Mouse (Mus musculus) urinary bladder, postnatal 14 days (tissue): ENCODE data around the gene Igsf21.

ENCODE experiments used
- DNase-seq: peaks from one replicate; pipeline ENCODE4 v3.0.0; 2021; ENCODE audit warnings: low spot score

The Igsf21 gene

DNA sequence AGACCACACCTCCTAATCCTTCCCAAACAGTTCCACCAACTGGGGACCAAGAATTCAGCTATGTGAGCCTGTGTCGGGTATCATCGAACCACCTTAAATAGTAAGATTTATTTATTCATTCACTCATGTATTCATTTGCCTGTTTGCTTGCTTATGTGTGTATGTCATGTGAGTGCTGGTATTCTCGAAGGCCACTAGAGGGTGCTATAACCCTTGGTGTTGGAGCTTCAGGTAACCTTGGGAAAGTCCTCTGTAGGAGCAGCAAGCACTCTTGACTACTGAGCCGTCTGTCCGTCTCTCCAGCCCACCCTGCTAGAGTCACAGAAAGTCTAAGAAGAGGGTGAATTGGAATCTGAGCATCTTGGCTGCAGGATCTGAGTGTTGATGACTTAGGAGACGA, 103.4 kb downstream of the Igsf21 start:
- no peak for DNase-seq

DNA sequence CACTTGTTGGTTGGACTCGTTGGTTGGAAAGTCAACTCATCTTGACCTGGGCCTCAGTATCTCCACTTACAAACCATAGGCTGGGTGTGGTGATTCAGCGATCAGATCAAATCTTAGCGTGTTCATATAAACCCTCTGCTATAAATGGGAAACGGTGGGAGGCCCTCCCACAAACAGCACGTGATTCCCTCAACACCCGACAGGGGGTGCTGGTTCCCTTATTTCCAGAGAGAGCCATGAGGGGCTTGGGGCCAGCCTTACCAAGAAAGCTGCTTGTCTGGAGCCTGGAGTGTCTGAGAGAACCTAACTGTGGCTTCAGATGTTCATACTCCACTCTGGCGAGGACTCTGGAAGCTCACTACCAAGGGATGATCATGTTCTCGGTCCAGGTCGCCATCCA, 106.1 kb downstream of the Igsf21 start:
- no peak for DNase-seq

DNA sequence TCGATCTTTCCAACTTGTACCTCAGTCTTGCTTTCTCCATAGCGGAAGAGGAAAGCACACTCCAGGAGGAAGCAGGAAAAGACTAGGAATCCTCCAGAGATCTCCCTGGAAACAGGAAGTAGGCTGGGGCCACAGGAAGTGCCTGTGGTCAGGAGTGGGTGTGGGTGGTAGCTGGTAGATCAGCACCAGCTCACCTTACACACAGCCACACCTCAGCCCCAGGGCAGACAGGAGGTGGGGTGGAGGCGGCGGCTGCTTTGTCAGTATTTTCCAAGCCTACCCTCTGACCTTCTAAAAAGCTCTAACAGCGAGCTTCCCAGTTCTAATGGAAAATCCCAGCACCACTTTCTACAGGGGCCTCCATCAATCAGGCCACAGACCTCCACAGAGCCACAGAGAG, 107.7 kb downstream of the Igsf21 start:
- DNase-seq, result no peak

DNA sequence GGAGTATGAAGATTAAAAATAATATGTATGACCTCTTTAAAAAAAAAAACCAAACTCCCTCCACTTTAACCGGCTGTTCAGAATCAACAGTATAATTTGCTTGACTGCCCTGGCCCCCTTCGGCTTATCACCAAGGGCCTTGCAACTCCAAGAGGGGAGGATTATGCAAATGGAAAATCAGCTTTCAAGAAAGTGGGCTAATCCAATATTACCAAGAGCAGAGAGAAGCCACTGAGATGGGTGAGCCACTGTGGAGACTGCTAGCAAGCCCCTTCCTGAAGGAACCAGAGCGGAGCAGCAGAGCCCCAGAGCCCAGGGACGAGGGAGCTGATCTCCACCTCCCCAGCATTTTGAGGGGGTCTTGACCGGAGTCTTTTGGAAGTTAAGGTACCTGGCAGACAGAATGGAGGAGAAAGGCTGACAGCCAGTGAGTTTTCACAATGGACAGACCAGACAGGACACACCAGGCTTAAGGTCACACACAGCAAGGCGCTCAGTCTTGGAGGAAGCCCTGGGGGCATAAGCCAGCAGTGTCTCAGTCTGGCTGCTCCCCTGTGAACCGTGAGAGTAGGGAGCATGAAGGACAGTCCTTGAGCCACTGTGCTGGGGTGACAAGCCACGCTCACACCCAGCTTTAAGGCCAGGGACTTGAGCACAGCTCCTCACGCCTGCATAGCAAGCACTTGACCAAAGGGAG, 114.8 kb downstream of the Igsf21 start:
- no peak for DNase-seq

DNA sequence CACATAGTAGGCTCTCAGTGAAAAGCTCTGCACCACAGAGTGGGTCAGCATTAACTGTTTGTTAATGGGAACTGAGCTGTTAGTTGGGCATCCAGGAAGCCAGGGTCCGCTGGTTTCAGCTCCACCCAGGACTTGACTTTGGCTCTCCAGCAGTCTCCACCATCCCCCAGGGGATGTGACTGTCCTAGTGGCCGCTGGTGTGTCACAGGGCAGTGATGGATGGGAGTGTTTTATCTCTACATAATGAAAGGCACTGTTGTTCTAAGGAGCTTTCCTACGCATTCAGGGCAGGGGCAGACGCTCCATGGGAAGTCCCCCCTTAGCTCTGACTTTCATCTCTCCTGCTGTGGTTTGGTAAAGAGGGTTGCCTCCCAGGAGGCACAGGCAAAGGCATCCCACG, 115.4 kb downstream of the Igsf21 start:
- DNase-seq, result no peak

DNA sequence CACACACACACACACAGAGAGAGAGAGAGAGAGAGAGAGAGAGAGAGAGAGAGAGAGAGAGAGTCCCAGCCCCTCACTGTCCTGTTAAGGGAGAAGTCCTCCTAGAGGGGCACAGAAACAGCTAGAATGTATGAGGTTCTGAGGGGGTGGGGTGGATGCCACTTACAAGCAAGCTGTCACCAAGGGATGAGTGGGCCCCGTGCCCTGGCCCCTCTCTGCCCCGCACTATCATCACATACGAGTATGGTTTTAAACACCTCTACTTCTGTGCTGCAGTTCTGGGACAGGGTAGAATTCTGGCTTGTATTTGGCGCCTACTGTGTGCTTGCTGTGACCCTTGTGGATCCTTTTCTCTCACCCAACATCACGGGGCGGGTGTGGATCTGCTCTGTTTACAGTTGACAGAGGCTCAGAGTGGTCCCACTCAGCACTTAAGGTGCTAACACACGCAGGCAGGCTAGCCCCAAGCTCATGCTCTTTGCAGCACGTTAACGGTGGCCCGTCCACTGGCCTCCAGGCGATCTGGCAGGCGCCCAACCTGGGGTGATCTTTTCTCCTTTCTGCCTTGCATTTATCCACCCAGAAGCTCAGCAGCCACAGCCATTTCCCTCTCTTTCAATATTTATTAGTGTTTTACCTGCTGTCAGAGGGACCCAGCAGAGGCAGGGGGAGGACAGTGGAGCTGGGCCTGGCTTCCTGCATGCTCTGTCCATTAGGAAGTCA, 116.9 kb downstream of the Igsf21 start:
- no peak for DNase-seq

DNA sequence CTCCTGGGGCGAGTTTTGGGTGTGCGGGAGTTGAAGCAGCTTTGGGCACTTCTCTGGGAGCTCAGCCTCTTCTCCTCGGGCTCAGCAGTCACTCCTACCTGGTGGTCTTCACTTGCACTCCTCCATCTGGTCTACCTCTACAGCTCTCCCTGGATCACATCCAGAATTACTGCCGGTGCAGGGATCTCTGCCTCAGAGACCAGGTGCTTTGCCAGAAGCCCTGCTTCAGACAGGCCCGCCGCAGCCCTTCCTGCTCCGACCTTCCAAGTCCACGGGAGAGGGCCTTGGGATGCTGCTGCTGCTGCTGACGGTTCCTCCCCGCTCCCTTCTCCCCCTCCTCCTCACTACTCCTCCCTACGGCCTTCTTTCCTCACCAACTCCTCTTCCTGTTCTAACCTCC, 118.5 kb downstream of the Igsf21 start:
- no peak for DNase-seq

DNA sequence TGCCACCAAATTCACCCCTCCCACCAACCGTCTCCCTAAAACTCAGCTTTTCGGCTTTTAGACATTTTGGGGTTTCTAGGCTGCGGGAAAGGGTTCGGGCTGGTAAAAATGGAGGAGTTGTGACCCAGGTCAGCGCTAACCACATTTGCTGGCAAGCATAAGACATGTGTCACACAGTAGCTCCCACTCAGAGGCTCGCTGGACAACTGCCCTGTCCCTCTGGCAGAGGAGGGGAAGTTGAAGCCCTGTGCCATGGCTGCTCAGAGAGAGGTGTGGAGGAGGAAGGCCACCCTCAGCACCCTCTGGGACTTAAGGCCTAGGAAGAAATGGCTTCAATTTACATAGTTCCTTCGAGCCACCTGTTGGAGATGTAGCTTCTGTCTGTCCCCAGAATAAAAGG, 120.8 kb downstream of the Igsf21 start:
- DNase-seq, result no peak

DNA sequence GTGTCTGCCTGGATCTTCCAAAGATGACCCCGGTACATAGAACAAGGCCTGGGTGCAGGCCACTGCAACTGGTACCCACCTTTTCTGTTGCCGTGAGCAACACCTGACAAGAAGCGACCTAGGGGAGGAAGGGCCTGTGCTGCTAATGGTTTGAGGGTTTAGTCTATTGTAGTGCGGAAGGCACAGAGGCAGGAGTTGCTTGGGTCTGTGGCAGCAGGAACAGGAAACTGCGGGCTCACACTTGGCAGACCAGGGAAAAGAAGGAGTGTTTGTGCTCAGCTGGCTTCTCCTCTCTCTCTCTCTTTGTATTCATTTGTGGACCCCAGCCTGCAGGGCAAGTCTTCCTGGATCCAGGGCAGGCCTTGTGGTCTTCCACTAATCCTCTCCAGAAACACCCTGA, 124.0 kb downstream of the Igsf21 start:
- no peak for DNase-seq

DNA sequence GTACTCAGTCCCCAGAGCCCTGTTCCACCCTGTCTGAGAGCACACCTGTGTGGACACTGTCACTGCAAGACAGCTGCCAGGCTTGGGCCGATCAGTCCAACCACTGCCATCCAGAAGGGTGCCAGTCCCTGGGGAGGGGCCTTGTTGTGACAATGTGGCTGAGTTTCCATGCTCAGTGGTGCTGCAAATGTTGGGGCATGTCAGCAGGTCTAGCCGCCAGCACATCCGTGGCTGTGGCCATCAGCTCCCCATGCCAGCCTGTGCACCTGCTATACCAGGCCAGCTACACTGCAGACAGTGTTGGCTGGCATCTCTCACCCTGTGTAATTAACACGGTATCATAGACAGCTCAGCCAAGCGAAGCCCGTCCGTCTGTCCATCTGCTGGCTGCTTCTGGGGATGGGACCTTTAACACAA, 129.3 kb downstream of the Igsf21 start:
- DNase-seq, result no peak

DNA sequence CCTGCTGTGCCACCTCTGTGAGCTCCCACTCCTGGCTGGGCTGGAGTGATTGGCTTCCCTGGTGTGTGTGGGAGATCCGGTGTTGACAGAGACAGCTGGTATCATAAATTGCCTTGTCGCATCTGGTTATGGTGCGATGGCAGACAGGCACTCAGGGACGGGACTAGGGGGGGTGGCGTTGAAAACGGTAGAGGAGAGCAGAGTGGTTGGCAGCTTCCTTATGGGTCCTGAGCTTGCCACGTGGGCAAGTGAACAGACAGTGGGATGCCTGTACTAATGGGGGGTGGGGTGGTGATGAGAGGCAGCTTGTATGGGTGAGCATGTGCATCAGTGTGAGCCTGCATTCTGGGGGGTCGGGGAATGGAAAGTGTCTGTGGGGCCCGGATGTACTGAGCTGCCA, 130.8 kb downstream of the Igsf21 start:
- DNase-seq, result no peak

DNA sequence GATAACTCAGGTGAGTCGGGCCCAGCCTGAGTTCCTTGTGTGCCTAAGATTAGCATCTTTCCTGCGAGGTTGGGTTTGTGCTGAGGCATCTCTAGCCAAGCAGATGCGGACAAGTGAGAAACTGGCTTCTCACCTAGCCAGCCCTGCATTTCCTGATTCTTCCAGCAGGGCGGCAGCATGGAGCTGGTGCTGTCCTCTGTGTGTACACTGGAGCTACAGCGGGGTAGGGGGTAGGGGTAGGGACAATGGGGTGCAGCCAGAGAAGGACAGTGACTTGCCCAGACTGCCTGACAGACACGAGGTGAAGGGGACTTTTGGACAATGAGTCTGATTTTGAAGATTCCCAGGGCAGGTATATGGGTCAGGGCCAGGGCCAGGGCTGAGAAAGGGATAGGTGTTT, 131.5 kb downstream of the Igsf21 start:
- no peak for DNase-seq

DNA sequence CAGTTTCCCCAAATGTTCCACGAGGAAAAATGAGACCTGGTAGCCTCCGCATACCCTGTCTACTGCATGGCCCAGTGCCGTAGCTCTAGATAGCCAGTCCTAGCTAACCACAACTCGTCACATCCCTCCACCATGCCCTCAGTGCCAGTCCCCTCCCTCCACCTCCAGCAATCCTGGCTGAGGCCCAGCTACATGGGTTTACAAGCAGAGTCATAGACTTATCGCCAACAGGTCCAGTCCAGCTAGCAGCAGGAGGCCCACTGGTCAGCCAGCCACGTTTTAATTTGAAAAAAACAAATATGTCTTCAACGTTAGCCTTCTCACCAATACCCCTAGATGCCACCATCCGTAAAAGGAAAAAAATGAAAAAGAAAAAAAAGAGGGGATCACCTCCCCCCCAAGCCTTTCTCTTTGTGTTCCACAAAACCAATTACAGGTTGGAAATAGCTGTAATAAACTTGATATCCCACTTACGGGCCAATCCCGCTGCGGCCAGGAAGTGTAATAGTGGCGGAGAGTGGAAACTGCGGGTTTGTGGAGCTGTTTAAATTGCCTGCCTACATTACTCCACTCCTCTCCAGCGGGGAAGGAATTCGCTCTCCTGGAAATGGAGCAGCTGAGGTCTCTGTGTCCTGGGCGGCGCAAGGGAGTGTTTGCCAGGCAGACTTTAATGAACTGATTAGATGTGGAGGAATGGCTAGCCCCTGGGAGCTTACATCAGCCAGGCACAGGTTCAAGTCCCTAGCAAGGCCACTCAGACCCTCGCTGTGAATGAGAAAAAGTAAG, 132.7 kb downstream of the Igsf21 start:
- DNase-seq, result no peak

DNA sequence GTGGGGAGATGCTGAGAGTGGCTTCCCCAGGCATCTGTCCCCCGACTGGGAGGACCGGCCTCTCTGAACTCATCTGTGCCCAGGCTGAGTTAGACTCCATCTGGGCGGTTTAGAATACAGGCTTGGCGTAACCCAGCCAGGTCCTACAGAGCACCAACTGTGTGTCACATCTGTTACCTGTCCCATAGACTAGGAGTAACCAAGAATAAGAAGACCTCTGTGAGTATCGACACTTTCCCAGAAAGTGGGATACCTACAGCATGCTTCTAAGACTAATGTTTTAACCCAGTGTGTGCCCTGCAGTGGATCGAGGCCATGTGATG, 137.0 kb downstream of the Igsf21 start:
- DNase-seq, result no peak

DNA sequence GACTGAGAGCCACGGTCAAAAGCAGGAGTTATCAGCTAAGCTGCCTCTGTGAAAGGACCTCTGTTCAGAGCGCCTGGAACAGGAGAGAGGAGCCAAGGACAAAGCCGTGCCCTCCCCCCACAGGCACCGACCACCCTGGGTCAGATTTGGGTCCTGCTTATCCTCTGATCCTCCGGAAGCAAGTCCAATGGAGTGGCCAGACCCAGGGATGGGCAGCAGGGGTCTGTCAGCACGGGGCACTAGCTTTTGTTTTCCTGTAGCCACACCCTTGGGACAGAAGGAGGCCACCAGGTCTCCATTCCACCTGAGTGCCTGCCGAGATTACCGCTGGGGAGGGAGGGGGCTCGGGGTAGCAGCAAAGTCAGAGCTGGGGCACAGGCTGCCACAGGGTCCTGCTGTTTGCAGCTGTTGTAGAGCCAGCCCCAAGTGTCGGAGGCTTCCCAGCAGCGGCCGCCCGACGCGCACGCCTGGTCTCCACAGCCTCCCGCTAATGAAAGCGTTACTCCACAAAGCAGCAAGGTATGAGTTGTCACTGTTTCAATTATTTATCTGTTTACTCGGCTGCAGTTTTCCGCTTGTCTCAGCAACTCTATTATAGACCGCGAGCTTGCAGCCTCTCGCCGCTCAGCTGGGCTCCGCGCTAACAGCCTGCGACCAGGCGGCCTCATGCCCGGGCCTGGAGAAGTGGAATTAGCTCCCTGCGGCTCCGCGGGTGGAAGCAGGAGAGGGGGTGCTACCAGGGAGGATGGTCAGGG, 137.5 kb downstream of the Igsf21 start:
- DNase-seq, result no peak

DNA sequence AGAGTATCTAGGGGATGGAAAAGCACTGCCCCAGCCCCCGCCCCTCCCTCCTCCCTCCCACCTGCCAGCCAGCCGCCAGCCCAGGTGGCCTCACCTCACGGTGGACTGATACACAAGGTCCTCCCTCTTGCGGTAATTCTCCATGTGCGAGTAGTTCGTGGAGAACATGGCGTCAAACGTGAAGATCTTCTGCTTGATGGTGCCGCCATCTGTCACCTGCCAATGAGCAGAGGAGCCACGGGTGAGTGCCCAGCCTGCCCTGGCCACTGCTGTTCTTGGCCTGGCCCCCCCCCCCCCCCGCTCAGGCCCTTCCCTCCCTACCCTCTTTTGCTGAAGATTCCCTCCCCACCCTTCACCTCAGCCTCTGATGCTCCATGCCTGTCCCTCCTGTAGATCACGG, 139.4 kb downstream of the Igsf21 start:
- no peak for DNase-seq

DNA sequence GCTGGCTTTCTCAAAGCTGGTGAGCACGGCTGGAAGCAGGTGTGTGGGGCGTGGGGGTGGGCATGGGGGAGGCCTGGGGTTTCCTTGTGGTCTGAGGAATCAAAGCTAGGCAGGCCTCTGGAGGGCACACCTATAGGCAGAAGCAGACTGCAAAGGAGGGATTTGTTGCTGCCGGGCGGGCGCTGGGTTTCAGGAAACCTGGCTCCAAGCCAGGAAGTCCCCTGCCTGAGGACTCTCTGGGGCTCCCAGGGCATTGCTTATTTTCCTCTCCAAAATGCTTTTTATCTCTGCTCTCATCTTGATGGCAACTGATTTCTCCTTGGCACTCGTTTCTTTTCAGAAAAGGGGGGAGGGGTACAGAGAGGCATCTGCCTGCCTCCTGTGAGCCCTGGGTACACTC, 141.8 kb downstream of the Igsf21 start:
- no peak for DNase-seq

DNA sequence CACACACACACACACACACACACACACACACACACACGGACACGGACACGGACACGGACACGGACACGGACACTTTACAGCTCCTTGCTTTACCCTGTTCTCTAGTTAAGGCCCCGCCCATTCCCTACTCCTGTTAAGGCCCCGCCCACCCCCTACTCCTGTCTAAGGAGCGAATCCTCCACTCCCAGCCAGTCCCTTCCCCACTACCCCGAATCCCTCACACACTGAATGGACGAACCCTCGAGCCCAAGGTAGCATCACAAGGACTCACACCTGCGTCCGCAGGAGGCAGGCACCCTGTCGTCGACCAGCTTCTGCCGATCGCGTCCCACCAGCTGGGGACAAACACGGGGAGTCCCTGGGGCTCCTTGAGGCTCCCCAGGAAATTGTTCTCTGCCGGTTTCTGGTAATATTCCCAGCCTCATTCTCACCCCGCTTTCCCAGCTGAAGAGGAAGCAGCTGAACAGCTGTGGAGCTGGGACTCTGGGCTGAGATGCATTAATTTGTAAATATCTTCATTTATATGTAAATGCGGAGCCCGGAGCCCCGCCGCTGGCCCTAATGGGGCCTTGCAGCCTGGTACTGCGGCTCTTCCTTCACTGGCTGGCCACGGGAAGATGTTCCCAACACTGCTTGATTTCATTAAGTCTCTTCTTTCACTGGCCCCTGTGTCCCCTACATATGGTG, 143.1 kb downstream of the Igsf21 start:
- no peak for DNase-seq

DNA sequence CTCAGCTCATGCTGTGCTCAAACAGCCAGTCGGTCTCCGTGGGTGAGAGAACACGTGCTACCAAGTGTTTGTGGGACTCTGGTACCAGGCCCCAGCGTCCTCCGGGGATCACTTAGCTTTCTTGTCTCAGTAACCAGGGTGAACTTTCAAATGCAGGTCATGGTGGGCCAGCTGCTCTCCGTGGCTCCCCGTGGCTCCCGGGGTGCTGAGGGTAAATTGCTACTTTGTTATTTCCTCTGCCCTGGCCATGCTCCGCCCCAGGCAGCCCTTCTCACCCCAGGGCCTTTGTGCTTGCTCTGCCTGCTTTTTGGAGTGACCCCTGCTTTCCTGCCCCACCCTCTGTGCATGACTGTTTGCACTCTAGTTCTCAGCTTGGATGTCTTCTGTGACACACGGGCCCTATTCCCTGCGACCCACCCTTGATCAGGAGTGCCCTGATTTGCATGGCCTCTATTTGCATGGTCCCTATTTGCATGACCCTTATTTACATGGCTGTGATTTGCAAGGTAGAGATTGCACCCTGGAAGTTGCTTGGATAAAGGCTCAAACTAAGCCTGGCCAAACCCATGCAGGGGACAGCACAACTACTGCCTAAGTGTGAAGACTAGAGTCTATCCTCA, 143.9 kb downstream of the Igsf21 start:
- no peak for DNase-seq

DNA sequence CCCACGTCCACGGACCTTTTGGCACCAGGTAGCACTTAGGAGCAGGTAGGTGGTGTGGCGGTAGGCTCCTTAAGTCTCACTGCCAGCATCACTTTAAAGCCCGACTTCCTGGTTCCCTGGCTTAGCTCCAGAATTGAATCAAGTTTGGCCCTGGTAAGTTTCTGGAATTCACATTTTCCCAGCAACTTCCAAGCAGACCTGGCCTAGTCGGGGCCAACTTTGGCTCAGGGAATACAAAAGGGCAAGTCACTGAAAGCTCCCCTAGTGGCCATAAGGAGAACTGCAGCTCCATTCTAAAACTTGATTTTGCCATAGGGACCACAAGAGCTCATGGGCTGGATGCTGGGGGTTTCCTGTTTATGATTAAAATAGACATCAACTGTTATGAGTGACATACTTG, 145.5 kb downstream of the Igsf21 start:
- DNase-seq, result no peak

DNA sequence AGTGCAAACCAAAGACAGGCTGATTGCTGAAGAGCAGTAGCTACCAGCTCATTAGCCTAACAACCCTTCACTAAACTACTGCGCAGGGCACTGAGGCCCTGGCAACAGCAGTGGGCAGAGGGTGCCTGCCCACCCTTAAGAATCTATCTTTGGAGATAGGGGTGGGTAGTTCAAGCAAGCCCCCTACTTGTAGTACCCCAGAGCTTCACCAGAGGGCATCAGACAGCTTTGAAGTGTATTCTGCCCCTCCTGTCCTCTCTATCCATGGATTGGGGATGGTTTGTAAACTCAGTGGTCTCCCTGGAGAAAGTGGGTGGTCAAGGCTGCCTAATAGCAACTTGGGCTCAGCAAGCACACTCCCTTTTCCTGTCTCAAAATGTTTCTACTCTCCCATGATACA, 146.4 kb downstream of the Igsf21 start:
- no peak for DNase-seq

DNA sequence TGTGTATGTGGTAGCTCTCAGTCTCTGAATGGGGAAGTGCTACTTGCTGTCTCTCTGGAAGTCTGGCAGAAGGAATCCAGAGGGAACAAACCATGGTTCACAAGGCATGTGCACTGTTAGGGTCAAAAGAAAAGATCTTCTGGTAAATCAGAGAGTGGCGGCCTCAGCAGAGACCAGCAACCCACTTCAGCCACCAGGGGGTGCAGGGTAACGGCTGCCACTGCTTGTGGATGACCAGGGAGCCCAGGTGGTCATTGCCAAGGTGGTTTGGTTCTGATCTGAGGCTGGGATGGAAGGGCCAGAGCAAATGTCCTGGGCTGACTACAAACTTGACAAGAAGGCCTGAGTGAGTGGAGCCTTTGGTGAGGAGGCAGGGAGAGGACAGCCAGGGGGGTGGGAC, 150.3 kb downstream of the Igsf21 start:
- no peak for DNase-seq
